Mouse (Mus musculus) MEL (cell line): ENCODE data around the gene Prss32. TPM values are rescaled to one million over a fixed set of nuclear protein-coding genes. Genes with fewer than 3 reads are reported as not detected.

Experiments used
- DNase-seq: peaks from one replicate; pipeline ENCODE4 v3.0.0; 2011; ENCODE audit warnings: low read depth, low spot score
- H3K27ac ChIP-seq: 2 replicates; pipeline ENCODE4 v1.5.1; 2012; ENCODE audit warnings: low read depth, mild to moderate bottlenecking, control low read depth, low read length, moderate library complexity; ENCODE audit not compliant: control insufficient read depth
- H3K27me3 ChIP-seq, 2 experiments: fragments of 150-350 bp in 1 of 2; sonication (generic) in 1 of 2; 2 replicates each; pipeline ENCODE4 v1.6.1; 2012; ENCODE audit warnings: low read length in 2 of 2, mild to moderate bottlenecking in 2 of 2, improper control_type of control experiment in 1 of 2, moderate library complexity in 1 of 2; ENCODE audit not compliant: insufficient read depth in 2 of 2, control insufficient read depth in 1 of 2
- H3K36me3 ChIP-seq, 2 experiments: 2 replicates each; pipeline ENCODE4 v1.6.1; 2012 to 2014; ENCODE audit warnings: low read length in 2 of 2, improper control_type of control experiment in 1 of 2, inconsistent platforms in 1 of 2, mild to moderate bottlenecking in 1 of 2; ENCODE audit not compliant: insufficient read depth in 2 of 2, control insufficient read depth in 1 of 2
- H3K4me1 ChIP-seq, 2 experiments: fragments of 150-350 bp in 1 of 2; sonication (generic) in 1 of 2; 2 replicates each; pipeline ENCODE4 v1.6.1; 2012; ENCODE audit warnings: low read length in 2 of 2, improper control_type of control experiment in 1 of 2, mild to moderate bottlenecking in 1 of 2; ENCODE audit not compliant: insufficient read depth in 2 of 2, control insufficient read depth in 1 of 2
- H3K4me3 ChIP-seq, 2 experiments: fragments of 150-350 bp in 1 of 2; sonication (generic) in 1 of 2; 2 replicates each; pipeline ENCODE4 v1.5.1; 2012; ENCODE audit warnings: low read depth in 2 of 2, low read length in 2 of 2, mild to moderate bottlenecking in 2 of 2, moderate library complexity in 2 of 2, control low read depth in 1 of 2, improper control_type of control experiment in 1 of 2; ENCODE audit not compliant: control insufficient read depth in 1 of 2, insufficient read depth in 1 of 2
- H3K79me2 ChIP-seq: 2 replicates; pipeline ENCODE4 v1.6.1; 2012; ENCODE audit warnings: mild to moderate bottlenecking, low read length, moderate library complexity; ENCODE audit not compliant: control insufficient read depth, poor library complexity, insufficient read depth
- H3K9ac ChIP-seq: 2 replicates; pipeline ENCODE4 v1.6.1; 2012; ENCODE audit warnings: low read depth, mild to moderate bottlenecking, control low read depth, low read length, moderate library complexity; ENCODE audit not compliant: control insufficient read depth, poor library complexity, severe bottlenecking
- H3K9me3 ChIP-seq: fragments of 150-350 bp; sonication (generic); replicated peaks from 2 replicates; pipeline ENCODE4 v1.6.1; 2012; ENCODE audit warnings: mild to moderate bottlenecking, low read length, improper control_type of control experiment, moderate library complexity; ENCODE audit not compliant: insufficient read depth
- CHD1 ChIP-seq: IDR thresholded peaks from 2 replicates; pipeline ENCODE4 v1.6.1; 2012; ENCODE audit warnings: low read depth, mild to moderate bottlenecking, inconsistent platforms, low read length, improper control_type of control experiment
- CTCF ChIP-seq, 3 experiments: IDR thresholded peaks in 2 of 3; conservative IDR thresholded peaks in 1 of 3; 2 replicates each; pipeline ENCODE4 v1.5.1; 2011 to 2012; ENCODE audit warnings: low read length in 3 of 3, low read depth in 2 of 3, mild to moderate bottlenecking in 2 of 3, improper control_type of control experiment in 1 of 3, inconsistent platforms in 1 of 3, mixed read lengths in 1 of 3, moderate library complexity in 1 of 3; ENCODE audit not compliant: control insufficient read depth in 1 of 3, insufficient read depth in 1 of 3, poor library complexity in 1 of 3, severe bottlenecking in 1 of 3
- GATA1 ChIP-seq: IDR thresholded peaks from 2 replicates; pipeline ENCODE4 v1.6.1; 2011; ENCODE audit warnings: low read depth, low read length, improper control_type of control experiment
- HCFC1 ChIP-seq: IDR thresholded peaks from 2 replicates; pipeline ENCODE4 v1.6.1; 2012; ENCODE audit warnings: low read depth, mild to moderate bottlenecking, inconsistent platforms, low read length, improper control_type of control experiment, moderate library complexity
- KAT2A ChIP-seq: conservative IDR thresholded peaks from 2 replicates; pipeline ENCODE4 v1.6.1; 2012; ENCODE audit warnings: low read depth, low read length, improper control_type of control experiment, inconsistent platforms
- MAZ ChIP-seq: IDR thresholded peaks from 2 replicates; pipeline ENCODE4 v1.6.1; 2012; ENCODE audit warnings: low read depth, mild to moderate bottlenecking, inconsistent platforms, low read length, improper control_type of control experiment
- MYB ChIP-seq: IDR thresholded peaks from 2 replicates; pipeline ENCODE4 v1.6.1; 2011; ENCODE audit warnings: mild to moderate bottlenecking, low read depth, low read length, improper control_type of control experiment
- POLR2A ChIP-seq, 2 experiments: IDR thresholded peaks; 2 replicates each; pipeline ENCODE4 v1.6.1; 2011 to 2012; ENCODE audit warnings: low read length in 2 of 2, mild to moderate bottlenecking in 2 of 2, control low read depth in 1 of 2, improper control_type of control experiment in 1 of 2, low read depth in 1 of 2, moderate library complexity in 1 of 2; ENCODE audit not compliant: control insufficient read depth in 1 of 2, insufficient read depth in 1 of 2, poor library complexity in 1 of 2
- RAD21 ChIP-seq: IDR thresholded peaks from 2 replicates; pipeline ENCODE4 v1.6.1; 2011; ENCODE audit warnings: mild to moderate bottlenecking, low read depth, low read length, improper control_type of control experiment
- RCOR1 ChIP-seq: IDR thresholded peaks from 2 replicates; pipeline ENCODE4 v1.6.1; 2012; ENCODE audit warnings: low read depth, mild to moderate bottlenecking, inconsistent platforms, low read length, improper control_type of control experiment
- SMC3 ChIP-seq: IDR thresholded peaks from 2 replicates; pipeline ENCODE4 v1.6.1; 2011; ENCODE audit warnings: low read depth, low read length, improper control_type of control experiment
- USF1 ChIP-seq: IDR thresholded peaks from 2 replicates; pipeline ENCODE4 v1.6.1; 2014; ENCODE audit warnings: low read depth, mild to moderate bottlenecking, inconsistent platforms, low read length, improper control_type of control experiment, moderate library complexity
- ZC3H11A ChIP-seq: IDR thresholded peaks from 2 replicates; pipeline ENCODE4 v1.6.1; 2012; ENCODE audit warnings: low read depth, mild to moderate bottlenecking, inconsistent platforms, low read length, improper control_type of control experiment
- ZKSCAN1 ChIP-seq: IDR thresholded peaks from 2 replicates; pipeline ENCODE4 v1.6.1; 2012; ENCODE audit warnings: low read depth, mild to moderate bottlenecking, inconsistent platforms, low read length, improper control_type of control experiment, moderate library complexity
- ZMIZ1 ChIP-seq: IDR thresholded peaks from 2 replicates; pipeline ENCODE4 v1.6.1; 2012; ENCODE audit warnings: low read depth, mild to moderate bottlenecking, inconsistent platforms, low read length, improper control_type of control experiment, moderate library complexity
- ZNF384 ChIP-seq: IDR thresholded peaks from 2 replicates; pipeline ENCODE4 v1.6.1; 2012; ENCODE audit warnings: low read depth, mild to moderate bottlenecking, inconsistent platforms, low read length, improper control_type of control experiment
- polyA plus RNA-seq, 2 experiments: library from polyadenylated mRNA; stranded (reverse) in 1 of 2; unstranded in 1 of 2; fragments of >175 nt in 1 of 2; fragments of >200 nt in 1 of 2; gene quantifications; 2 replicates each; pipeline versions ENCODE4 v1.2.1 to v1.2.4; 2012; ENCODE audit warnings: low replicate concordance in 2 of 2, low read depth in 1 of 2; ENCODE audit not compliant: insufficient read length in 2 of 2, insufficient read depth in 1 of 2, missing spikeins in 1 of 2
- total RNA-seq: library from RNA; depleted of rRNA; stranded (reverse); fragments of 300-350 nt; gene quantifications from 2 replicates; pipeline ENCODE4 v1.2.3, GENCODE M21; 2012

Prss32 gene
- total and polyA plus RNA-seq, 3 experiments: 0.71 TPM; not detected in 2

DNA sequence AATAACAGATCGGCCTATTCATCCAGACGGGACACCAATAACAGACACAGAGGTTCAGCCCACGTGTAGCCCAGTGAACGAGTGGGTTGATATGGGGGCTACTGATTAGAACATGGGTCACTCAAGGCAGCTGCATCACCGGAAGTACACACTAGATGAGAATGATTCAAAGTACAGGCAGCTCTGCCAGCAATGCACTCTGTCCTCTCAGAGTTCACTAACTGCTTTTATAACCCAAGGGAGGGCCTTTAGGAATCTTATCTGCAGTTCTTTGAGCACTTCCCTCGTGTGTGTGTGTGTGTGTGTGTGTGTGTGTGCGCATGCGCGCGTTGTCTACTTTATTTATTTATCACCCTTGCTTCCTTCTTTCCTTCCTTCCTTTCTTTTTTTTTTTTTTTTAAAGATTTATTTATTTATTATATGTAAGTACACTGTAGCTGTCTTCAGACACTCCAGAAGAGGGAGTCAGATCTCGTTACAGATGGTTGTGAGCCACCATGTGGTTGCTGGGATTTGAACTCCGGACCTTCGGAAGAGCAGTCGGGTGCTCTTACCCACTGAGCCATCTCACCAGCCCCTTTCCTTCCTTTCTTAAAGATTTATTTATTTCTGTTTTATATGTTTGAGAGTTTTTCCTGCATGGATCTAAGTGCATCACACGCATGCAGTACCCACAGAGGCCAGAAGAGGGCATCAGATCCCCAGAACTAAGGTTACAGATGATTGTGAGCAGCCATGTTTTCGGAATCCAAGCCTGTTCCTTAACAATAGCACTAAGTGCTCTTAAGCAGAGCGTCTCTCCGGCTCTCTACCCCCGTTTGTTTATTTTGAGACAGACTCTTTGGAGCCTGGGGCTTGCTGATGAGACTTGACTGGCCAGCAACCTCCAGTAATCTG is 7.4 kb downstream of the Prss32 start (continued):
- TF ChIP-seq HCFC1 (peak; percentile 60), POLR2A (IDR thresholded peaks at IDR 0.05; ENCODE audit: control insufficient read depth in 1 of 2, insufficient read depth in 1 of 2, low read depth in 1 of 2, low read length in 2 of 2, poor library complexity in 1 of 2) (peak in 1 of 2 experiments; percentile 74; a peak in 2 of 4 replicates), USF1 (no peak), MAZ (no peak), MYB (no peak)

DNA sequence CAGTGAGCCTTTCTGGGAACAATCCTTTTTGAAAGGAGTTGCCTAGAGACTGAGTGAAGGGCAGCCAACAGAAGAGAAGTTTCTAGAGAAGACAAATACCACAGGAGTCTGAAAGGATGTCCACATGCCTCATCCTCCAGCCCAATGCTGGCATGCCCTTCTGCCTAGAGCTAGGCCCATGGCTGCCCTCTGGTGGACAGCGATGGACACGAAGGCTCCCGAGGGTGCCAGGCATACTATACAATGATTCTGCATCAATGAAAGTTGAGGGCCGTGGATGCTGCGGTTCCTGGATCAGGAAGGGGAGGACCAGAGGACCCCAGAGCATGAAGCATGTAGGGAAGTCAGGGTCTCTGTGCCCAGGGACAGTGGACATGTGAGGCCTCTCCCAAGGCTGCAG is 9.6 kb downstream of the Prss32 start:
- H3K4me3 ChIP-seq: no peak overlapping the region
- peak; percentile 57 for DNase-seq
- TF ChIP-seq SMC3 (peak; percentile 51), ZNF384 (no peak), HCFC1 (no peak), ZC3H11A (peak; percentile 17; the same call in 1 of the 2 replicates), RAD21 (peak; percentile 18), CTCF (IDR thresholded peaks at IDR 0.05 in 2 of 3, conservative IDR thresholded peaks at IDR 0.05 in 1 of 3; ENCODE audit: control insufficient read depth in 1 of 3, insufficient read depth in 1 of 3, low read depth in 2 of 3, low read length in 3 of 3, poor library complexity in 1 of 3, severe bottlenecking in 1 of 3) (peak; percentile 59 to 72 (median 65))
- no peaks in the 10 kb centered on the region for H3K27me3 ChIP-seq
- H3K27ac ChIP-seq: no peak overlapping the region
- H3K4me1 ChIP-seq: peaks cover 2 to 4% of the 10 kb centered on the region in 2 experiments
- H3K79me2 ChIP-seq: no peaks in the 10 kb centered on the region
- peaks cover 0 to 2% of the 10 kb centered on the region in 2 experiments; a peak in 2 of 4 replicates for H3K36me3 ChIP-seq
- H3K9ac ChIP-seq: no peak overlapping the region
- no peaks in the 10 kb centered on the region for H3K9me3 ChIP-seq

DNA sequence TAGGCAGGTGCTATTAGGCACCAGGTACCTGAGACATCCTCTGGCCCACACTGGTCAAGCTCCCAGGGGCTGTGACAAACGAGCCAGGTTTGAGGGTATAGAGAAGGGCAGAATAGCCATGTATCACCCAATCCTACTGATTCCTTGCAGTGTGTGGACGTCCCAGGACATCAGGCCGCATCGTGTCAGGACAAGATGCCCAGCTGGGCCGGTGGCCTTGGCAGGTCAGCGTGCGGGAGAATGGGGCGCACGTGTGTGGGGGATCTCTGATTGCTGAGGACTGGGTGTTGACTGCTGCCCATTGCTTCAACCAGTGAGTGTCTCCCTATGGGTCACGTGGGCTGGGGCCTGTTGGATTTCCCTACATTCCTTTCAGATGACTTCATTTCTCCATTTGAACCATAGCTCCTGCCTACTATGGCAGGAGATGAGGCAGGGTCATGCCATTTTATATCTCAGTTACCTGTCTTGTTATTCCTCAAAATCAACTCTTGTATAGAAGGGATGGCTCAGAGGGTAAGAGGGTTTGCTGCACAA is 10.6 kb downstream of the Prss32 start:
- Histone ChIP-seq H3K79me2 (no peaks in the 10 kb centered on the region), H3K36me3 (peaks cover 0 to 2% of the 10 kb centered on the region in 2 experiments; a peak in 2 of 4 replicates), H3K9ac (no peak overlapping the region), H3K27ac (no peak overlapping the region), H3K4me1 (peaks cover 2 to 4% of the 10 kb centered on the region in 2 experiments), H3K4me3 (no peak overlapping the region), H3K9me3 (no peaks in the 10 kb centered on the region), H3K27me3 (no peaks in the 10 kb centered on the region)
- TF ChIP-seq GATA1 (no peak), ZKSCAN1 (no peak), RCOR1 (no peak), SMC3 (no peak), KAT2A (no peak), MAZ (no peak), ZC3H11A (no peak), CHD1 (no peak), ZNF384 (no peak), ZMIZ1 (no peak)
- no peak for DNase-seq
